Mouse (Mus musculus): ENCODE measurements around the gene Tgds.

DNA sequence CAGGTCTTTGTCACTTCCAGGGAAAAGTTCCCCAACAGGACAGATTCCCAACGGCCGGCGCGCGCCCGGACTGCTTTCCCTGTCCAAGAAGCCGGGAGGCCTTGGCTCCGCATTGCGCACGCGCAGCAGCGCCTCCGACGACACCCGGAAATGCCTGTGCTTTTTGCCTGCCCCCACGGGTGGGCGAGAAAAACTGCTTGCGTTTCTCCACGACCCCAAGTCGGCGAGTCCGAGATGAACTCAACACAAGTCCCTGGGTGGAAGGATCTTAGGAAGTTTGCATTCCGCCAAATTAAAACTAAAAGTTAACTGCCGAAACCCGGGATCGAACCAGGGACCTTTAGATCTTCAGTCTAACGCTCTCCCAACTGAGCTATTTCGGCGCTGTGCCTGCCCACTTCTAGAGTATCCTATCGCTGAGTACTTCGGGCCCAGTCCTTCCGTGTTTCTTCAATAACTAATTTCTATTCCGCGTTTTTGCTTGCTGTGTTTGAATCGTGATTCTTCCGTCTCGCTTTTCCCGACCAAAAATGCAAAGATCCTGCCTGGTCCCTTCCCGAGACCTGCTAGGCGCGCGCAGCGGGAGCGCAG is 43.2 kb downstream of the Tgds start:
- TF ChIP-seq CTCF (IDR thresholded peaks at IDR 0.05; ENCODE audit: low read depth) (no peak), EP300 (IDR thresholded peaks at IDR 0.05; ENCODE audit: low read depth) (no peak)

Measured in liver, postnatal 0 days (tissue).